Mouse (Mus musculus) limb, embryonic 14.5 days (tissue): ENCODE measurements around the gene Tsen54. TPM values are rescaled to one million over a fixed set of nuclear protein-coding genes. Genes with fewer than 3 reads are reported as not detected.
A peak's percentile ranks its signal among the peaks of the same experiment; 100 is the strongest.

Experiments
- ATAC-seq: fragments of 200-750 bp; cut with Nextera tagmentation; 2 replicates; pipeline ENCODE4 v1.8.0; 2017; ENCODE audit warnings: low read depth, moderate number of reproducible peaks, moderate TSS enrichment; ENCODE audit not compliant: low FRiP score
- DNase-seq: peaks from one replicate; pipeline ENCODE4 v3.0.0-alpha.2; 2015; ENCODE audit warnings: low spot score
- H3K27ac ChIP-seq: fragments of 300-500 bp; sonication (generic); replicated peaks from 2 replicates; pipeline ENCODE4 v1.5.1; 2014; ENCODE audit warnings: low read depth, mild to moderate bottlenecking, low read length, moderate library complexity, mixed read lengths
- H3K27me3 ChIP-seq: fragments of 300-500 bp; sonication (generic); 2 replicates; pipeline ENCODE4 v1.6.1; 2014; ENCODE audit warnings: low read length, mixed read lengths; ENCODE audit not compliant: control insufficient read depth, insufficient read depth
- H3K36me3 ChIP-seq: fragments of 300-500 bp; sonication (generic); 2 replicates; pipeline ENCODE4 v1.6.1; 2014; ENCODE audit warnings: mild to moderate bottlenecking, low read length, moderate library complexity, mixed read lengths; ENCODE audit not compliant: control insufficient read depth, insufficient read depth
- H3K4me1 ChIP-seq: fragments of 300-500 bp; sonication (generic); 2 replicates; pipeline ENCODE4 v1.6.1; 2014; ENCODE audit warnings: antibody characterized with exemption, low read length, mixed read lengths; ENCODE audit not compliant: control insufficient read depth, insufficient read depth
- H3K4me2 ChIP-seq: fragments of 300-500 bp; sonication (generic); replicated peaks from 2 replicates; pipeline ENCODE4 v1.6.1; 2014; ENCODE audit warnings: low read depth, mild to moderate bottlenecking, low read length, moderate library complexity; ENCODE audit not compliant: severe bottlenecking
- H3K4me3 ChIP-seq: fragments of 300-500 bp; sonication (generic); replicated peaks from 2 replicates; pipeline ENCODE4 v1.5.1; 2014; ENCODE audit warnings: low read length
- H3K9ac ChIP-seq: fragments of 300-500 bp; sonication (generic); 2 replicates; pipeline ENCODE4 v1.6.1; 2014; ENCODE audit warnings: mild to moderate bottlenecking, low read depth, low read length, moderate library complexity; ENCODE audit not compliant: severe bottlenecking
- H3K9me3 ChIP-seq: fragments of 300-500 bp; sonication (generic); 2 replicates; pipeline ENCODE4 v1.6.1; 2016; ENCODE audit warnings: low read length; ENCODE audit not compliant: control insufficient read depth
- POLR2A ChIP-seq: fragments of 200-500 bp; IDR thresholded peaks from 2 replicates; pipeline ENCODE4 v1.8.0; 2012; ENCODE audit warnings: inconsistent platforms, mild to moderate bottlenecking, moderate library complexity, borderline replicate concordance; ENCODE audit not compliant: insufficient read depth, insufficient read length; ENCODE audit errors: extremely low read depth
- WGBS: fragments of 180-500 bp; shearing (Covaris S2); extraction: QIAGEN DNeasy Blood & Tissue Kit; methylation state at CpG from one replicate; pipeline ENCODE4 v1.1.7; 2014; 5-methylcytosine and 5-hydroxymethylcytosine counted together
- polyA plus RNA-seq, 2 experiments: library from polyadenylated mRNA; depleted of rRNA in 1 of 2; stranded (reverse) in 1 of 2; unstranded in 1 of 2; fragments of >200 nt; fragmentation: Nextera tagmentation in 1 of 2; extraction: Ambion mirVana in 1 of 2; gene quantifications; 2 replicates each; pipeline versions ENCODE4 v1.2.1 to v1.2.3; 2012 to 2014

Tsen54 gene
- polyA plus RNA-seq, 2 experiments: 28.1 to 32.6 TPM

GRCm38 (mm10) chr11:115830550-115831325, 16.2 kb downstream of the Tsen54 start:
- no peak overlapping the region for H3K27ac ChIP-seq
- H3K36me3 ChIP-seq: no peaks in the 10 kb centered on the region
- ATAC-seq (no peak), DNase-seq (no peak)
- H3K4me3 ChIP-seq: no peak overlapping the region
- H3K4me2 ChIP-seq: no peak overlapping the region
- H3K9ac ChIP-seq: no peak overlapping the region
- WGBS: 23% methylated on average over 25 of the region's 25 CpGs
- H3K9me3 ChIP-seq: no peaks in the 10 kb centered on the region
- peaks cover 16% of the 10 kb centered on the region for H3K4me1 ChIP-seq
- no peak for TF ChIP-seq POLR2A
- no peaks in the 10 kb centered on the region for H3K27me3 ChIP-seq

DNA sequence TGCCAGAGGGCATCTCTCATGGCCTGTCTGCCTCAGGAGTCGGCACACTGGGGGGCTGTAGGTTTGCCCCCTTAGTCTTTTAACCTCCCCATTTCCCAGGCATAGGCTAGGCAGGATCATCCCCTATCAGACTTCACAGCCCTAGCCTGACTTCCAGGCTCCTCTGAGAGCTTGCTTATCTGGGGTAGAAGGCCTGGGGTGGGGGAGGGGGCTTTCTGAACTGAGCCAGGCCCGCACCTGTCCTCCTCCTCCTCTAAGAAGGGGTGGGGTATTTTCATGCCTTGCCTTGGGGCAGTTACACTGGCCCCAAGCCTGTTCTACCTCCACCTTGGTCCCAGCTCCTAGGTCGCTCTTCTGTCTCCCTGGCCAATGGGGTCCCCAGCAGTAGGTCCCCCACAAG, 17.0 kb downstream of the Tsen54 start:
- no peak overlapping the region for H3K4me3 ChIP-seq
- no peaks in the 10 kb centered on the region for H3K36me3 ChIP-seq
- no peak overlapping the region for H3K27ac ChIP-seq
- H3K9me3 ChIP-seq: no peaks in the 10 kb centered on the region
- WGBS: 24% methylated on average over 3 of the region's 3 CpGs
- H3K4me2 ChIP-seq: no peak overlapping the region
- no peak overlapping the region for H3K9ac ChIP-seq
- DNase-seq (no peak), ATAC-seq (no peak)
- H3K4me1 ChIP-seq: peaks cover 16% of the 10 kb centered on the region
- no peak for TF ChIP-seq POLR2A
- H3K27me3 ChIP-seq: no peaks in the 10 kb centered on the region

DNA sequence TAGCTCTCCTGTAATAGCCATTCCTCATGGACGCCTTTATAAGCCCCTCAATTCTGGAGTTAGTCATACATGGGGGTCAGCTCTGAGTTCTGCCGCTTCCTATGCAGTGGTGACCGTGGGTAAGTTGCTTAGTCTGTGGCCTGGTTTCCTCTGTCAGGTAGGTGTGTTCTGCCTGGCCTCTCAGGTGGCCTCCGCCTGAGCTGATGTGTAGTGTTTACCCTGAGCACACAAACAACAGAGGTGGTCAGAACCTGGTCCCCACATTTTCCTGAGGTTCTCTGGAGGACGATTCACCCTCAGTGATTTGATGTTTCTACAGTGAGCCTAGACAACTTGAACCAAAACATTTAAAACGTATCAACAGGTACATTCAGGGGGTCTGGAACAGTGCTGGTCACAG, 17.5 kb downstream of the Tsen54 start:
- H3K36me3 ChIP-seq: no peaks in the 10 kb centered on the region
- no peak overlapping the region for H3K9ac ChIP-seq
- no peak overlapping the region for H3K27ac ChIP-seq
- H3K27me3 ChIP-seq: no peaks in the 10 kb centered on the region
- H3K4me1 ChIP-seq: peaks cover 16% of the 10 kb centered on the region
- H3K4me3 ChIP-seq: no peak overlapping the region
- H3K9me3 ChIP-seq: no peaks in the 10 kb centered on the region
- WGBS: 50% methylated on average over 6 of the region's 6 CpGs
- no peak for TF ChIP-seq POLR2A
- ATAC-seq (no peak), DNase-seq (no peak)
- no peak overlapping the region for H3K4me2 ChIP-seq

- Histone ChIP-seq H3K27me3 (no peaks in the 10 kb centered on the region), H3K4me2 (no peak overlapping the region), H3K36me3 (no peaks in the 10 kb centered on the region), H3K4me3 (no peak overlapping the region), H3K9me3 (no peaks in the 10 kb centered on the region), H3K4me1 (peaks cover 16% of the 10 kb centered on the region), H3K27ac (no peak overlapping the region), H3K9ac (no peak overlapping the region)
- DNase-seq (no peak), ATAC-seq (peak; percentile 32; the same call in 1 of the 2 replicates)
- TF ChIP-seq POLR2A: no peak
- WGBS: 7% methylated on average over 8 of the region's 8 CpGs
Observed at GRCm38 (mm10) chr11:115832523-115832922, 18.0 kb downstream of the Tsen54 start.

- Histone ChIP-seq H3K27me3 (no peaks in the 10 kb centered on the region), H3K27ac (no peak overlapping the region), H3K4me2 (no peak overlapping the region), H3K4me3 (no peak overlapping the region), H3K36me3 (no peaks in the 10 kb centered on the region), H3K9ac (no peak overlapping the region), H3K4me1 (peaks cover 16% of the 10 kb centered on the region), H3K9me3 (no peaks in the 10 kb centered on the region)
- DNase-seq: no peak
- no peak for TF ChIP-seq POLR2A
- ATAC-seq: no peak
- WGBS: 20% methylated on average over 8 of the region's 8 CpGs
Observed at GRCm38 (mm10) chr11:115833021-115833513, 18.5 kb downstream of the Tsen54 start.
